Mouse (Mus musculus) liver, postnatal 0 days (tissue): ENCODE measurements around the gene Il1b. TPM values are rescaled to one million over a fixed set of nuclear protein-coding genes. Genes with fewer than 3 reads are reported as not detected.

ENCODE experiments used
- ATAC-seq: fragments of 200-750 bp; cut with Nextera tagmentation; 2 replicates; pipeline ENCODE4 v1.8.0; 2017; ENCODE audit warnings: mild to moderate bottlenecking, moderate library complexity
- DNase-seq: peaks from one replicate; pipeline ENCODE4 v3.0.0-alpha.2; 2016
- H3K27ac ChIP-seq: fragments of 300-500 bp; sonication (generic); 2 replicates; pipeline ENCODE4 v1.5.1; 2014; ENCODE audit warnings: antibody characterized with exemption, moderate library complexity, mild to moderate bottlenecking, low read depth
- H3K27me3 ChIP-seq: fragments of 300-500 bp; sonication (generic); 2 replicates; pipeline ENCODE4 v1.6.1; 2014; ENCODE audit warnings: low read length, control low read depth, mixed read lengths; ENCODE audit not compliant: insufficient read depth
- H3K36me3 ChIP-seq: fragments of 300-500 bp; sonication (generic); replicated peaks from 2 replicates; pipeline ENCODE4 v1.6.1; 2014; ENCODE audit warnings: mild to moderate bottlenecking, control low read depth, low read length, moderate library complexity, mixed read lengths; ENCODE audit not compliant: insufficient read depth
- H3K4me1 ChIP-seq: fragments of 300-500 bp; sonication (generic); 2 replicates; pipeline ENCODE4 v1.6.1; 2014; ENCODE audit warnings: antibody characterized with exemption, mild to moderate bottlenecking, control low read depth; ENCODE audit not compliant: insufficient read depth
- H3K4me2 ChIP-seq: fragments of 300-500 bp; sonication (generic); 2 replicates; pipeline ENCODE4 v1.6.1; 2014; ENCODE audit warnings: low read depth, mild to moderate bottlenecking, low read length, moderate library complexity, mixed read lengths
- H3K4me3 ChIP-seq: fragments of 300-500 bp; sonication (generic); 2 replicates; pipeline ENCODE4 v1.5.1; 2014; ENCODE audit warnings: low read depth, low read length
- H3K9ac ChIP-seq: fragments of 300-500 bp; sonication (generic); replicated peaks from 2 replicates; pipeline ENCODE4 v1.6.1; 2014; ENCODE audit warnings: mild to moderate bottlenecking, moderate library complexity
- H3K9me3 ChIP-seq: fragments of 300-500 bp; sonication (generic); 2 replicates; pipeline ENCODE4 v1.6.1; 2016; ENCODE audit warnings: mild to moderate bottlenecking, control low read depth, low read length, mixed read lengths
- CTCF ChIP-seq: sonication (generic); IDR thresholded peaks from 2 replicates; pipeline ENCODE4 v1.5.1; 2016; ENCODE audit warnings: antibody characterized with exemption, low read depth
- EP300 ChIP-seq: IDR thresholded peaks from 2 replicates; pipeline ENCODE4 v1.6.1; 2016; ENCODE audit warnings: antibody characterized with exemption, low read depth, mild to moderate bottlenecking
- WGBS: fragments of 180-500 bp; shearing (Covaris S2); extraction: QIAGEN DNeasy Blood & Tissue Kit; methylation state at CpG from one replicate; pipeline ENCODE4 v1.1.7; 2014; ENCODE audit not compliant: insufficient replicate concordance; 5-methylcytosine and 5-hydroxymethylcytosine counted together
- polyA plus RNA-seq: library from polyadenylated mRNA; unstranded; fragments of >200 nt; fragmentation: Nextera tagmentation; extraction: Ambion mirVana; gene quantifications from 2 replicates; pipeline ENCODE4 v1.2.1, GENCODE M21; 2015

Gene Il1b
- polyA plus RNA-seq, 1 experiment from 2014 or later: 1.3 TPM

DNA sequence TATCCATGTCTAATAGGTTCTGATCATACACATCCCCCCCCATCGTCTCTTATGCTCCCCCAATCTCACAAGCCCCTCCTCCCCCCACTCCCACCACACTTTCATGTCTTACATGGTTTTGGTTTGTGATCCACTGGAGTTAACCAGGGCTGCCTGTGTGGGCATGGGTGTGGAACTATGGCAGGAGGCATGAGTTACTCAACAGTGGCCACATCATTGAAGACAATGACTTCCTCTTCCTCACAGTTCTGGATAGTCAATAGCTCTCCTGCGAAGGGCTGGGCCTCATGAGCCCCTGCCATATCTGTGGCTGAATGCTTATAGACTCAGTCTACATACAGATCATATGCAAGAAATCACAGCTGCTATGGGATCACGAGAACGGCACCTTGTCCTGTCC lies 42.7 kb downstream of the Il1b start:
- Histone ChIP-seq H3K9me3 (peaks cover 4% of the 10 kb centered on the region), H3K4me3 (no peak overlapping the region), H3K4me2 (no peak overlapping the region), H3K36me3 (no peaks in the 10 kb centered on the region), H3K9ac (no peak overlapping the region), H3K27ac (no peak overlapping the region), H3K27me3 (no peaks in the 10 kb centered on the region), H3K4me1 (peaks cover 3% of the 10 kb centered on the region; the same call in 1 of the 2 replicates)
- no peak for TF ChIP-seq EP300
- no peak for TF ChIP-seq CTCF
- ATAC-seq (no peak), DNase-seq (no peak)
- WGBS: 74% methylated on average over 4 of the region's 4 CpGs

- H3K36me3 ChIP-seq: no peaks in the 10 kb centered on the region
- no peaks in the 10 kb centered on the region for H3K4me1 ChIP-seq
- no peak overlapping the region for H3K4me2 ChIP-seq
- H3K27me3 ChIP-seq: no peaks in the 10 kb centered on the region
- H3K9ac ChIP-seq: no peak overlapping the region
- no peak for DNase-seq
- no peak for ATAC-seq
- H3K27ac ChIP-seq: no peak overlapping the region
- 71% methylated on average over 3 of the region's 3 CpGs for WGBS
- no peak for TF ChIP-seq EP300
- TF ChIP-seq CTCF: no peak
- H3K9me3 ChIP-seq: peaks cover 4% of the 10 kb centered on the region
- H3K4me3 ChIP-seq: no peak overlapping the region
Measured at GRCm38 (mm10) chr2:129324216-129324615, 46.7 kb downstream of the Il1b start.

GRCm38 (mm10) chr2:129322117-129322635 lies 48.8 kb downstream of the Il1b start:
- ATAC-seq (no peak), DNase-seq (no peak)
- no peak overlapping the region for H3K4me2 ChIP-seq
- H3K27me3 ChIP-seq: no peaks in the 10 kb centered on the region
- no peaks in the 10 kb centered on the region for H3K4me1 ChIP-seq
- TF ChIP-seq CTCF (no peak), EP300 (no peak)
- H3K9ac ChIP-seq: no peak overlapping the region
- no peak overlapping the region for H3K4me3 ChIP-seq
- H3K27ac ChIP-seq: no peak overlapping the region
- H3K36me3 ChIP-seq: no peaks in the 10 kb centered on the region
- 31% methylated on average over 1 of the region's 1 CpGs for WGBS
- peaks cover 4% of the 10 kb centered on the region for H3K9me3 ChIP-seq

- DNase-seq (no peak), ATAC-seq (no peak)
- no peaks in the 10 kb centered on the region for H3K27me3 ChIP-seq
- TF ChIP-seq EP300 (no peak), CTCF (no peak)
- no peak overlapping the region for H3K9ac ChIP-seq
- no peak overlapping the region for H3K4me2 ChIP-seq
- no peaks in the 10 kb centered on the region for H3K36me3 ChIP-seq
- no peak overlapping the region for H3K4me3 ChIP-seq
- H3K4me1 ChIP-seq: no peaks in the 10 kb centered on the region
- no peaks in the 10 kb centered on the region for H3K9me3 ChIP-seq
- 46% methylated on average over 8 of the region's 8 CpGs for whole genome bisulfite sequencing
- no peak overlapping the region for H3K27ac ChIP-seq
Measured at GRCm38 (mm10) chr2:129320033-129320605, 50.8 kb downstream of the Il1b start.

DNA sequence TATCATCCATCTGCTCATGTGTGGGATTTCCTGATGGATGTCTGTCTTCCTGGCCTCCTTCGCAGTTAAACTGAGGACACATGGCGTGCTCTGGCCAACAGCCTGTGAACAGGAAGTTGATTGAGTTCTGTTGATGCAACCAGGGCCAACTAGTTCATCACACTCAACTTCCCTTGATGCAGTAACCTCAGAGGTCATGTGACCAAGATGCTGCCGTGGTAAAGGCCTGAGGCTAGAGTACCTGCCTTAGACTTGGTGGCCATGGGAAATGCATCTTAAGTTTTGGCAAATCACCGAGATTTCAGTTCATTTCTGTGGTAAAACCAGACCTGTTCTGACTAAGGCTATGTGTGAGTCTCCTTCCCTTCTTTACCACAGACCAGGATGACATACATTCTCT lies 55.1 kb downstream of the Il1b start:
- no peaks in the 10 kb centered on the region for H3K9me3 ChIP-seq
- no peaks in the 10 kb centered on the region for H3K27me3 ChIP-seq
- H3K4me2 ChIP-seq: no peak overlapping the region
- H3K27ac ChIP-seq: no peak overlapping the region
- WGBS: 53% methylated on average over 4 of the region's 4 CpGs
- H3K4me3 ChIP-seq: no peak overlapping the region
- TF ChIP-seq CTCF (no peak), EP300 (no peak)
- DNase-seq: no peak
- H3K36me3 ChIP-seq: no peaks in the 10 kb centered on the region
- peaks cover 4% of the 10 kb centered on the region for H3K4me1 ChIP-seq
- H3K9ac ChIP-seq: no peak overlapping the region
- ATAC-seq: peak; percentile 36; the same call in 1 of the 2 replicates

- H3K27me3 ChIP-seq: no peaks in the 10 kb centered on the region
- TF ChIP-seq CTCF (no peak), EP300 (no peak)
- no peak overlapping the region for H3K4me3 ChIP-seq
- no peaks in the 10 kb centered on the region for H3K36me3 ChIP-seq
- H3K4me2 ChIP-seq: no peak overlapping the region
- no peak overlapping the region for H3K9ac ChIP-seq
- no peak overlapping the region for H3K27ac ChIP-seq
- H3K4me1 ChIP-seq: peaks cover 4% of the 10 kb centered on the region
- H3K9me3 ChIP-seq: no peaks in the 10 kb centered on the region
- no peak for DNase-seq
- 63% methylated on average over 6 of the region's 6 CpGs for WGBS
- no peak for ATAC-seq
Measured at GRCm38 (mm10) chr2:129314880-129315279, 56.1 kb downstream of the Il1b start.

Other genes with a start within 250 kb of the Il1b start
- 12.8 and 13.0 TPM in 2 replicates for gene Chchd5, start 241.4 kb downstream of the Il1b start, polyA plus RNA-seq
- gene Slc20a1, start 172.4 kb downstream of the Il1b start, polyA plus RNA-seq: 20.2 and 24.9 TPM in 2 replicates
- gene Ckap2l, start 73.9 kb downstream of the Il1b start, polyA plus RNA-seq: 12.3 and 13.2 TPM in 2 replicates
- gene Il1a, start 61.2 kb downstream of the Il1b start, polyA plus RNA-seq: 4.8 and 6.3 TPM in 2 replicates
- gene F830045P16Rik, start 165.5 kb upstream of the Il1b start, polyA plus RNA-seq: not detected in 2 replicates
- 26.9 and 28.1 TPM in 2 replicates for gene Sirpa, start 221.7 kb upstream of the Il1b start, polyA plus RNA-seq